Mouse (Mus musculus) embryonic fibroblast, embryonic 13.5 days (primary cell): ENCODE data around the gene Kif3a.

Experiments
- CTCF ChIP-seq: IDR thresholded peaks from 2 replicates; pipeline ENCODE4 v1.5.1; 2011; ENCODE audit warnings: mild to moderate bottlenecking, control low read depth, low read length, moderate library complexity, borderline replicate concordance; ENCODE audit not compliant: insufficient read depth
- POLR2A ChIP-seq: IDR thresholded peaks from 2 replicates; pipeline ENCODE4 v1.6.1; 2011; ENCODE audit warnings: low read depth, mild to moderate bottlenecking, control low read depth, low read length, moderate library complexity

- no peak for TF ChIP-seq CTCF
- no peak for TF ChIP-seq POLR2A
Observed at GRCm38 (mm10) chr11:53547566-53547965, 19.6 kb upstream of the Kif3a start.
